Mouse (Mus musculus) granulocyte monocyte progenitor cell, adult 5-6 weeks (primary cell): ENCODE results near the gene Card11. TPM values are rescaled to one million over a fixed set of nuclear protein-coding genes. Genes with fewer than 3 reads are reported as not detected.

ENCODE experiments used
- ATAC-seq: replicated peaks from 2 replicates; pipeline ENCODE4 v1.8.0; 2016; ENCODE audit warnings: mild to moderate bottlenecking, moderate TSS enrichment, inconsistent platforms; ENCODE audit not compliant: poor library complexity, severe bottlenecking
- total RNA-seq, 2 experiments: library from RNA; stranded (forward) in 1 of 2; stranded (reverse) in 1 of 2; fragments of 200-712, 200-1000 nt in 1 of 2; fragments of >200 nt in 1 of 2; fragmentation: Nextera tagmentation in 1 of 2; gene quantifications; 2 replicates each; pipeline ENCODE4 v1.2.3; 2014 to 2017

Gene Card11
- total RNA-seq, 2 experiments from 2014 or later, result not detected

DNA sequence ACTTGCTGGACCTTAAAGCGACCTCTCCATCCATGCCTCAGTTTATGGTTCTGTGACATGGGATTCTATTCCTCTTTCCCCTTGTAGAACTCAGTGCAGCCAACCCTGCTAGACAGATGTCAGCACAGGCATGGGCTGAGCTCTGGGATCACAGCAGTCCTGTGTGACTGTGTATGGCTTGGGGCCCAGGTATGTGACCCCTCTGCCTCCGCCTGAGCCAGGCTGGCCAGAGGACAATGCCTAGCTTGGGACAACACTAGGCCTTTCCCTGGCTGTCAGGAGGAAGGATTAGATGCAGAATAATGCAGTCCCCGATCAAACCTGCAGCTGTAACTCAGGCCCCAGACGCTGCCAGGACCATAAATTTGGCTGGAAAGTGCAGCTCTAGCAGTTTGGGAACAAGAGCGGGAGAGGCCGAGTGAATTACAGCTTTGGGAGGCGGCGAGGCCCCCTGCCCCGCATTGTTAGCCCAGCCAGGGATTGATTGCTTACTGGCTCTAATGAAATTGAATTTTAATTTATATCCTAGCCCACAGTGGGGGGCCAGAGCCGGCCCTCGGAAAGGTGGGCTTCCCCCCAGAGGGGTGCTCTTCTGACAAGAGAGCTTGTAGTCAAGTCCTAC, 144.4 kb downstream of the Card11 start:
- ATAC-seq, result no peak

- no peak for ATAC-seq
Observed at GRCm38 (mm10) chr5:140854700-140855099, 145.7 kb downstream of the Card11 start.

DNA sequence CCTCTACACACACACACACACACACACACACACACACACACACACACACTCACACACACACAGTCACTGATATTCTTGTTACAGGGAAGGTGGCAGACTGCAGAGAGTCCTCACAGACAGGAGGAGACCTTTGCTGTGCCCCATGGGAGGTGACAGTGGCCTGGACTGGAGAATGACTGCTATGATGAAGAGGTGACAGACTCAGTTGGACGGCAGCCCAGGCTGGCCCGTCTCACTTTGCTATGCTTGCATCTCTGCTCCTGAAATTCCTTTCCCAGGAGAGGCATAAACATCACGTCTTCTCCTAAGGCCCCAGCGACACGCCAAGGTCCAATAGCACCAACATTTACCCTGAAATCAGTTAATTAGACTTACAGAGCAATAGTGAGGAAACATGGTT, 146.7 kb downstream of the Card11 start:
- no peak for ATAC-seq

DNA sequence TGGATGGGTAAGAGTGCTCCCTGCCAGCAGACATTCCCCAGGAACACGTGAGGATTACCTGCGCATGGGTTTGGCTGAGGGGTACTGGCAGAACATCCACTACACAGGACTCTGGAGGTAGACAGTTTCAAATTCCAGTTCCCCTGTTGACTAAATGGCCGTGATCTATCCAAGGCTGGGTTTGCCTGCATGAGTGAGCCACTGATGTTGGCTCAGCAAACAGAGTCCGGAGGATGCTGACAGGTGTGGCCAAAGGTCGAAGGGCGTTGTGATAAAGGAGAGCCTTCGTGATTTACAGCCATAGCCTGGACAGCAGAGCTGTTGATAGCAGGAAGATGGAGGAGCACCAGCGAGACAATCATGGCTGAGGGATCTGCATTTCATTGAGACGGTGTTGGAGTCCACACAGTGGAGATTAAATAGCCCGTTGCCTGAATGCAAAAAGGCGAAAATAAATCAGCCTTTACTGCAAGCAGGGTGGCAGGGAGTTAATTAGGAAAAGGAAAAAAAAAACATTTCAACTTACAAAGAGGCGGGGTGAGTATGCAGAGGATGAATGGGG, 147.9 kb downstream of the Card11 start:
- no peak for ATAC-seq

- ATAC-seq, result peak; percentile 77
Observed at GRCm38 (mm10) chr5:140847300-140847729, 153.1 kb downstream of the Card11 start.

DNA sequence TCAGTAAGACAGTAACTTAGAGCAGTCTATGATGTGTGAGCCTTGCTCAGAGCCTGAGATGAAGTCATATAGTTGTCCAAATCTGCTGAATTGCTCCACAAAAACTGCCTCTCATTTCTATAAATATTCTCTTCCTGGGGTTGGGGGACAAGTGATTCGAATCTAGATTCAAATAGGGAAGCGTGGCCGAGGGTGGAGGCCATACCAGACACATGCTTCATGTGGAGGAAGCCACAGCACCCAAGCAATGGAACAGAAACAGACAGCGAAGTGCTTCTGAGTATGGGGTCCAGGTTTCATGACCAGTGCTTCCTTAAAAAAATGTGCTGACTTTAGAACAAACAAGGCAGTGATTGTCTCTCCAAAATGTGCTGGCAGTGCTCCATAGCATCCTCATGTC, 158.4 kb downstream of the Card11 start:
- ATAC-seq, result peak; percentile 84

- ATAC-seq, result no peak
Observed at GRCm38 (mm10) chr5:140831064-140831431, 169.3 kb downstream of the Card11 start.

- peak; percentile 90 for ATAC-seq
Observed at GRCm38 (mm10) chr5:140830314-140831063, 169.9 kb downstream of the Card11 start, which contains the start of gene Gna12. Gna12 (minus strand) TSS chr5:140830431.

DNA sequence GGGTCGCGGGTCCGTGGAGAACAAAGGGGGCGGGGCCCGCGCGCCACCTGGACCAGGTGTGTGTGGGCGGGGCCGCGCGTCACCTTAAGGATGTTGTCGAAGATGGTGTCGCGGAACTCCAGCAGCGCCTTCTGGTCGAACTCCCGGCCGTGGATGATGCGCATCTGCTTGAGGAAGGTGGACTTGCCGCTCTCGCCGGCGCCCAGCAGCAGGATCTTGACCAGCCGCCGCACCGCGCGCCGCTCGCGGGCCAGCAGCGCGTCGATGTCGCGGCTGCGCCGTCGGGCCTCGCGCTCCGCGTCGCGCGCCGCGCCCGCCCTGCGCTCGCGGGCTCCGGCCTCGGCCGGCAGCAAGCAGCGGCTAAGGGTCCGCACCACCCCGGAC, 170.5 kb downstream of the Card11 start:
- ATAC-seq, result no peak; the same call in 1 of the 2 replicates

- no peak for ATAC-seq
Observed at GRCm38 (mm10) chr5:140829081-140829910, 171.1 kb downstream of the Card11 start.

GRCm38 (mm10) chr5:140828363-140828762, 172.0 kb downstream of the Card11 start:
- no peak for ATAC-seq

DNA sequence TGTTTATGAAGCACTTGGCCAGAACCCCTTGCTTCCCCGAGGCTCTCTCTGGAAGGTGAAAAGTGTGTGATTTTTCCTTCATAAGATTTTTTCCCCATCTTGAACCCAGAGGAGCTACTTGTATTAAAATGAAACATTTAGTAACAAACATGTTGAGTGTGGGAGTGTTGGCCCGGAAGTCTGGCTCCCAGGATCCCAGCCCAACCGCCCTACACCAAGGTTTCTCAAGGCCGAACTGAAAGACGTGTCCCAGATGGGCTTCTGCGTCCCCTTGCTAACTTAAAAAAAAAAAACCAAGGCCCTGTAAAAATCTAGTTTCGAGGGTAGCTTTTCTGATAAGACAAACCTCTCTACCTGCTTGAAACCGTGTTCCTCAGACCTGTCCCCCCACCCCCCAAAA, 172.5 kb downstream of the Card11 start:
- ATAC-seq, result no peak

- no peak for ATAC-seq
Observed at GRCm38 (mm10) chr5:140827413-140827812, 173.0 kb downstream of the Card11 start.

- ATAC-seq, result no peak
Observed at GRCm38 (mm10) chr5:140826796-140827195, 173.6 kb downstream of the Card11 start.

- no peak for ATAC-seq
Observed at GRCm38 (mm10) chr5:140826118-140826517, 174.3 kb downstream of the Card11 start.

GRCm38 (mm10) chr5:140824126-140824525, 176.3 kb downstream of the Card11 start:
- ATAC-seq, result no peak

DNA sequence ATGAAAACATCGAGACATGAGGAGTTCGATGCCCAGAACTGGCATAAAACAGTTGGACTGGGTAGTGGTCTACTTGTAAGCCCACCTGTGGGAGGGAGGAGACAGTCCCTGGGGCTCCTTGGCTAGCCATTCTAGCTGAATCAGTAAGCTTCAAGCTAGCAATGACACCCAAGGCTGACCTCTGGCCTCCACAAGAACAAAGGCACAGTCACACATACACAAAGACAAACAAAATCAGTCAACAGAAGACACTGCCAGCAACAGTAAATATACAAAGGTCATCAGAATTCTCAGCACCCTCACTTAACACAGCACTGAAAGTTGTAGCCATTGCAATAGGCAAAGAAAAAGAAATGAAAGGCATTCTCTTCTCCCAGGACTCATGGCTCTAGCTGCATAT, 177.0 kb downstream of the Card11 start:
- ATAC-seq, result no peak
